Mouse (Mus musculus): ENCODE results near the gene Adh6b.

The Adh6b gene

DNA sequence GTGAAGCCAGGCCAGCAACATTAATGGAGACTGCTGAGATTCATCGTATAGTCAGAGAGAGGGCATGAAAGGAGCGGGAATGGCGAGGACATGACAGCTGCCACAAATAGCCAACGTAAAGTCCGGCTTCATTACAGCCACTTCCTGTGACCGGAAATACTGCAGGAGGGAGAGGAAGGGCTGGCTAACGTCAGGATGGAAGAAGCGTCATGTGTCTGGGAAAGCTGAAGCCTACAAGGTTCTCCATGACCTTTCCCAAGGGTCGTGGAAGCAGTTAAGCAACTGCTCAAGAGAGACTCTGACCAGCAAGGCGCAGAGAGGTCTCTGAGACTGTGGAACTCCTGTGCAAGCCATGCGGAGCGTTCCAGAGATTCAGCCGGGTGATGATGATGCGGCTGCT is at the start of gene Adh6b:
Adh6b (plus strand) TSS at position 305 of the 400 bp plus-strand sequence.
- no peak for DNase-seq (ENCODE audit: low spot score in 2 of 2)

GRCm38 (mm10) chr3:138293298-138293895 is 48.2 kb upstream of the Adh6b start:
- no peak for DNase-seq (ENCODE audit: low spot score in 2 of 2)

DNA sequence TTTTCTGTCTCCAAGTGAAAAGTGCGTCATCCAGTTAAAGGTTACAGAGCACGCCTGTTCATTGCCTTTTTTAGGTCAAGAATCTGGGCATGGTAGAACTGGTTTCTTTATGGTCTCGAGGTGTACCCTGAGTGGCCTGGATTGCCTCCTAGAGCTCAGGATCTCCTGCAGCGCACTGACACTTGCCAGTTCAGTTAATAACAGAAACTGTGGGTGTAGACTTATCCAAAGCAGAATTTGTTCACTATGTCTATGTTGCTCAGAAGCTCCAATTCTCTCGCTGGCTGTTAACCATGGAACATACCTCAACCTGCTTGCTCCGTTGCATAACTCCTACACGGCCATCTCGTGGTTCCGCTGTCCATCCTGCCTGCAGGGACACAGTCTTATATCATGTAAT is 41.4 kb upstream of the Adh6b start:
- DNase-seq (ENCODE audit: low spot score in 2 of 2): no peak

DNA sequence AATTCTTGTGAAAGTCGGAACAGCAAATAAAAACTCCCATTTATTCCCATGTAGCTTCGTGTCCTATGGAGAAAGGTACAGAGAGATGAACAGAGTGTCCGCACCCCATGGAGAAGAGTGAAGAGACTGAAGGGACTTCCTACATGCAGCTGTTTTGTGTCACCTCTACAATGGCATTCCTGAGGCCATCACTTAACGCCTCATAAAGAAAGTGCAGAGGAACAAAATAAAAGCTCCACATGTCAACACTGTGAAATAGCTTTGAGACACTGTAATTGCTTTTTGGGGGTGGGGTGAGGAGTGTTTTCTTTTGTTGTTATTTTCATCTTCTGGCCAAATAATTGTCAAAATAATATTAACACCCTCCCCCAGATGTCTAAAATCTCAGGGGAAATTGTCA is 38.9 kb upstream of the Adh6b start:
- no peak for DNase-seq (ENCODE audit: low spot score in 2 of 2)

GRCm38 (mm10) chr3:138303771-138304488 is 37.6 kb upstream of the Adh6b start:
- no peak for DNase-seq (ENCODE audit: low spot score in 2 of 2)

DNA sequence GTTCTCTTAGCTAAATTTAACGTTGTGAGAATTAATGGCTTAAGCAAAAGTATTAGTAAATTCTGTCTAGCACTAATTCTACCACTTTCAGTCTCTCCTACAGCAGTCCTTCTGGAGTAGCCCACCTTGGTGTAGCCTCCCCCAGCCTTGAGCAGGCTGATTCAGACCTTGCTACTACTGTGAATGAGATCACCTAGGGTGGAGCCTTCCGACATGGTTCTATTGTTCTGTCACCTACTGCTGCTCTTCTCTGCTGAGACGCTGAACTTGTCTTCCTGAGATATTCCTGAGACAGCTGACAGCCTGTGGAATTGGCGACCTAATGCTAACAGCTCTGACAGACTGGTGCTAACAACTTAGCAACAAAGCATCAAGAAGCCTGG is 37.1 kb upstream of the Adh6b start:
- DNase-seq (ENCODE audit: low spot score in 2 of 2): no peak

- no peak for DNase-seq (ENCODE audit: low spot score in 2 of 2)
These were observed 35.9 kb upstream of the Adh6b start for GRCm38 (mm10) chr3:138305486-138306289.

DNA sequence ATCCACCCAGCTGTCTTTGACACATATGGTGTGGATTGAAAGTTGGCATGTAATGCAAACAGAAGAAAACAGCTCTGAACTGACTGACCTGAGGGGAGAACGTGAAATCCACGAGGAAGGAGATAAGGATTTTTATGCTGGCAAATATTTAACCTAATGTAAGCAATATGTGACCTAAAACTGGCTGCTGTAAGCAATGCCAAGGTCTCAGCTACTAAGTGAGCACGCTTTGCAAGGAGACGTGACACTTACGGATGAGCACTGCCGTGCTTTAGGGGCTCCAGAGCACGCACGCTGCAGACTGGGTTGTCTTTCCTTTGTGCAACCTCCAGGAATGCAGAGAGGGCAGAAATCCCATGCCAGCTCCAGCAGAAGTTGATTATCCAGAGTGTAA is 35.3 kb upstream of the Adh6b start:
- no peak for DNase-seq (ENCODE audit: low spot score in 2 of 2)

DNA sequence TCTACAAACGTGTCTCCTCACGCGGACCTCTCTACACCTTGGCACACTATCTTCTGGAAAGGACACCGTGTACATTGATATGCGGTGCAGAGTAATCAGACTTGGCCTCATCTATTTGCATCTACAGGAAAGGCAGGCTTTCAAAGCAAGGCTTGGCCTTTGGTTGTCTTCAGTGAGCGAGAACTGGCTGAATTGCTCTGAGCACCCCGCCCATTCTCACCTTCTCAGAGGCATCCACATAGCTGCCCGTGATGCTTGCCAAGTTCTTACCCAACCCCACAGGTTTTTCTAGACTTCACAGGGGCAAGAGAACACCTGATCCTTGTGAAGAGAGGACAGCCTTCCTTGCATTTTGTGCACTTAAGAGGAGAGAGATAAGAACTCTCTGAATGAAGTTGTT is 31.7 kb upstream of the Adh6b start:
- DNase-seq (ENCODE audit: low spot score in 2 of 2): no peak

- no peak for DNase-seq (ENCODE audit: low spot score in 2 of 2)
These were observed 30.6 kb upstream of the Adh6b start for GRCm38 (mm10) chr3:138311015-138311414.

- no peak for DNase-seq (ENCODE audit: low spot score in 2 of 2)
These were observed 28.6 kb upstream of the Adh6b start, which contains the start of gene Adh6a for GRCm38 (mm10) chr3:138312965-138313364. Gene Adh6a, plus strand, starts transcription at chr3:138313286.

DNA sequence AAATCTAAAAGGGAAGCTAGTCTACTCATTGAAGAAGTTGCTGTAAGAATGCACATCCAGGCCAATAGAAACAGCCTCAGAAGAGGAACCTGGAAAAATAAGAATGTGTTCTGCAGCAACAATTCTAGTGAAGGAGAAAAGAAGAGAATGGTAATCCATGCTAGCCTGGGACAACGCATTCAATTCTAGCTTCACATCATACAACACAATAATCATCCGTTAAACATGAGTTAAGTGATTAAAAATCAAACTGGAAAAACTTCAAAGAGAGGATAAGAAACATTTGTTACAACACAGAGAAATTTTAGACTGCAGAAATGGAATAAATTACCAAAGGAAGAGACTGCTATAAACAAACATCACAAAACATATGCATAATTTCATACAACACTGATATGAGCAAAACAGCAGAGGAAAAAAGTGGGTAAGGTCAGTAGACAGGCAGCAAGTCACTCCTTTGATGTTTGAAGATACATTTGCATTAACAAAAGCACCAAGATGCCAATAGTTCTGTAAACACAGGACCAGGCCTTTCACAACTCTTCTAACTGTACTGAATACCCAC is 24.6 kb upstream of the Adh6b start:
- DNase-seq (ENCODE audit: low spot score in 2 of 2): no peak

DNA sequence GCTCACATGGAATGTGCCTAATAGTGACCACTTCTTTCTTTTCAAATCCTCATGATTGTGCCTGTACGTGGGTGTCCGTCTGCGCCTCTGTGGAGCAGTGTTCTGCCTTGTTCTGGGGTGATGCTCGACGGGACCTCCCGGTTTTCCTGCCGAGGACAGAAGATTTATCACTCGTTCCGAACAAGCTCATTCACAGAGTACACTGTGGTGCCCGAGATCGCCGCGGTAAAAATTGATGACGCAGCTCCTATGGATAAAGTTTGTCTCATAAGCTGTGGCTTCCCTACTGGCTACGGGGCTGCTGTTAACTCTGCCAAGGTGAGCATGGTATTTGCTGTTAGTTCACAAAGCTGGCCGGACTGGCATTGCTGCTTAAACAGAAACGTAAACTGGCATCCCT is 16.6 kb upstream of the Adh6b start:
- no peak for DNase-seq (ENCODE audit: low spot score in 2 of 2)

DNA sequence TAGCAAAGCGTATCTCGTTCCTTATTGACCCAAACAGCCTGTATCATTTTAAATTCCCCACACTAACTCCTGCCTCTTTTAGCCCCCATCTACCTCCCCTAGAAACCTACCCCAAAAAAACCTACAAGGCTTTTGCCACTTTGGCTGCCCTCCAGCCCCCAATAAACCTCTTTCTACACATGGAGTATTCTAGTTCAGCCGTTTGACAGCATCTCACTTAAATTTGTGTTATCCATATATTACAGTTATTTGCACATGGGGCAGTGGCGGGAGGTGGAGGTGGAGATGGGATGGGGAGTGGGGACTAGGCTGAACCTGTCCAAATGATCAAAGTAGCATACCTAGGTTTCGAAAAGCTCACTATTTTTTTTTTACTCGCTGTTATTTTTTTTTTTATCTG is 16.1 kb upstream of the Adh6b start:
- DNase-seq (ENCODE audit: low spot score in 2 of 2): no peak

DNA sequence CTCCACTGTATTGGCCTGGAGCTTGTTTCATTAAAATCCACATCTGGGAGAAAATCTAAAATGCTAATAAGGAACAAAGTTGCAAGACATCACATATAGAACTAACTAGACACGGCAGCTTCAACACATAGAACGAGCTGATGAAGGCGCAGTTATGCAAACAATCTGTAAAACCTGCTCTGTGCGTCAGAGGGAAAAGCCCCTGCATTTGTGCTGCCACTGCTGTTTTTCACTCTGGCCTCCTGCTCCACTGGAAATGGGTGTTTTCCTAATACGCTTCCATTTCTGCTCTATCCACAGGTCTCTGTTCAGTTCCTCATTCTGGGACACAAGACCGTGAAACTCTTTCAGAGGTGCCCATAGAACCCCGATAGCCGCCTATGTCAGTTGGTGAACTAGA is 7.7 kb upstream of the Adh6b start:
- no peak for DNase-seq (ENCODE audit: low spot score in 2 of 2)

- DNase-seq (ENCODE audit: low spot score in 2 of 2): no peak
These were observed 7.3 kb upstream of the Adh6b start for GRCm38 (mm10) chr3:138334320-138334719.

- no peak for DNase-seq (ENCODE audit: low spot score in 2 of 2)
These were observed 6.0 kb upstream of the Adh6b start for GRCm38 (mm10) chr3:138335566-138335965.

GRCm38 (mm10) chr3:138336104-138336754 is 5.3 kb upstream of the Adh6b start:
- no peak for DNase-seq (ENCODE audit: low spot score in 2 of 2)

GRCm38 (mm10) chr3:138347041-138347440 is 5.5 kb downstream of the Adh6b start:
- DNase-seq (ENCODE audit: low spot score in 2 of 2): no peak

GRCm38 (mm10) chr3:138352012-138352809 is 10.6 kb downstream of the Adh6b start:
- no peak for DNase-seq (ENCODE audit: low spot score in 2 of 2)

DNA sequence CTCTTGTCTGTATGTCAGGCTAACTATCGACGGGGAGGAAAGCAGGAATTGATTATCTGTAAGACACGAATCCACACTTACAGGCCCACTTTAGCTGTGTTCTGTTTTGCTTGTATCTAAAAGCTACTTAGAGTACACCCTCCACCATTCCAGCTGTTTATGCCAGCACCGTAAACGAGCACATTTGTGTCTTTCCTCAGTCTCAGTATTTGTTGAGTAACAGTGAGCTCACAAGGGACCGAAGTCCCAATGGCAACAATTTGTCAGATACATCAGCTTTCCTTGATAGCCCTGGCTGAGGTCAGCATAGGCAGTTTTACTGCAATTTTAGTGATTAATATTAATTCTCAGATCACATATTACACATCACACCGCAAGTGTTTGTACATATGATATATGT is 17.3 kb downstream of the Adh6b start:
- DNase-seq (ENCODE audit: low spot score in 2 of 2): no peak
